ENCODE assay signal across 8 mouse cellular contexts in the genomic region with DNA sequence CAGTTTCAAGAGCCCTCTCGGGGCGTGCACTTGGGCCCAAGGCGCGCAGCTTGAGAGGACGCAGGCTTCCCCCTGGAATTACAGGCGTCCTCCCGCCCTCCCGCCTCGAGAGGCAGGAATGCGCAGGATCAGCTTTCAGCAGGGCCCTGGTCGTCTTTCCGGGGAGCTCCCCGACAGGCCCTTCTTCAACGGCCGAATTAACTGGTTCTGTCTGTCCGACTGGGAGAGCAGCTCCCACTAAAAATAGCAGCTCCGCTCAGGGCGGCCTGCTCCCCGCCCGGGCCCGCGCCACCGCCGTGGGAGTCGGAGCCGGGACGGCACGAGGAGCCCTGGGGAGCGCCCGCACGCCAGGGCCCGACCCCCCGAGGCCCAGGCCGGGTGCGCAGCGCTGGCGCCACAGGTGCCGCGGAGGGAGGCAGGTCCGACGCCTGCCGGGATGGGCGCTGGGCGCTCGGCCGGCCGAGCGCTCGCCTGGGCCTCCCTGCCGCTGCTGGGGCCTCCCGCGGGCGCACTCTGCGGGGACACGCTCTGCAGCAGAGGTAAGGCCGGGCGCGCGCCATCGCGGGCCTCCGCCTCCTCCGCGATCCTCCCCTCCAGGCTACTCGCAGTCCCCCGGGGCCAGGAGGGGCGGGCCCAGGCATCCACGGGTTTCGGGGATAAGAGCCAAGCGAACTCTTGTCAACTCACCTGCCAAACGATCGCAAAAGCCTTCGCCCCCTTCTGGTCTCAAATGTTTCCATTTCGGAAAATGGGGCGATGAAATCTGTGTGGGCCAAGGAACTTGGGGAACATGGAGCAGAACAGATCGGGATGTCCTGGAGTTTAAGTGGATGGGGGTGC. TPM values are rescaled to one million over a fixed set of nuclear protein-coding genes. Genes with fewer than 3 reads are reported as not detected.
A peak's percentile ranks its signal among the peaks of the same experiment; 100 is the strongest.
DNase-seq lines count a peak whose midpoint lies in the region; ATAC-seq and TF ChIP-seq lines count a peak whose summit lies in the region.

No protein-coding gene starts in this region.

- peaks cover 34% of the 10 kb centered on the region for H3K4me1 ChIP-seq in megakaryocyte, embryonic 14.5 days
- peaks cover 9% of the 10 kb centered on the region for H3K4me1 ChIP-seq in heart, adult 2 months (ENCODE audit: control insufficient read depth, insufficient read depth, low read length)
- peaks cover 18% of the 10 kb centered on the region for H3K4me1 ChIP-seq in lung, embryonic 16.5 days (replicated peaks; ENCODE audit: control insufficient read depth, insufficient read depth, low read length)

- H3K9ac ChIP-seq in heart, adult 2 months (ENCODE audit: low read depth, low read length): peak overlapping the region; percentile 91
- peak overlapping the region; percentile 83 for H3K9ac ChIP-seq in lung, embryonic 16.5 days (ENCODE audit: low read length)

- H3K9me3 ChIP-seq in megakaryocyte, embryonic 14.5 days: no peaks in the 10 kb centered on the region
- no peaks in the 10 kb centered on the region for H3K9me3 ChIP-seq in lung, embryonic 16.5 days (ENCODE audit: control insufficient read depth, low read length)

- no peaks in the 10 kb centered on the region; the same call in 1 of the 2 replicates for H3K79me2 ChIP-seq in heart, adult 2 months (replicated peaks; ENCODE audit: control insufficient read depth, insufficient read depth, low read length)

- peak; percentile 79 to 81 for DNase-seq in heart, adult 2 months
- DNase-seq in kidney, adult 8-10 months: peak; percentile 61 to 71
- peak; percentile 74 for DNase-seq in retina, postnatal 1 day
- DNase-seq in frontal cortex, postnatal 10 days (ENCODE audit: low spot score in 2 of 2): no peak

- H3K4me2 ChIP-seq in lung, embryonic 16.5 days (ENCODE audit: low read depth, low read length): peak overlapping the region; percentile 95

- H3K27me3 ChIP-seq in megakaryocyte, embryonic 14.5 days (replicated peaks): peaks cover 99% of the 10 kb centered on the region
- no peaks in the 10 kb centered on the region for H3K27me3 ChIP-seq in heart, adult 2 months (ENCODE audit: control insufficient read depth, insufficient read depth, low read length)
- peaks cover 14% of the 10 kb centered on the region; the same call in 1 of the 2 replicates for H3K27me3 ChIP-seq in lung, embryonic 16.5 days (ENCODE audit: control insufficient read depth, insufficient read depth, low read depth, low read length)

- peak overlapping the region; percentile 91 for H3K27ac ChIP-seq in heart, adult 2 months
- H3K27ac ChIP-seq in lung, embryonic 16.5 days (ENCODE audit: low read length): peak overlapping the region; percentile 95

- TF ChIP-seq CTCF in heart, adult 2 months (IDR thresholded peaks at IDR 0.05): peak; percentile 61

- TF ChIP-seq POLR2A in heart, adult 2 months (IDR thresholded peaks at IDR 0.05; ENCODE audit: insufficient read depth, low read depth, low read length): no peak

- ATAC-seq in megakaryocyte, adult 5-6 weeks (ENCODE audit: poor library complexity, severe bottlenecking): no peak
- ATAC-seq in common myeloid progenitor, adult 5-6 weeks (replicated peaks; ENCODE audit: low read depth, poor library complexity, severe bottlenecking): peak; percentile 46; the same call in 1 of the 2 replicates
- ATAC-seq in lung, embryonic 16.5 days (ENCODE audit: low read depth): peak; percentile 75

- no peaks in the 10 kb centered on the region for H3K36me3 ChIP-seq in megakaryocyte, embryonic 14.5 days (replicated peaks; ENCODE audit: low read length)
- no peaks in the 10 kb centered on the region for H3K36me3 ChIP-seq in heart, adult 2 months (ENCODE audit: control insufficient read depth, insufficient read depth, low read length)
- H3K36me3 ChIP-seq in lung, embryonic 16.5 days (ENCODE audit: control insufficient read depth, insufficient read depth, low read length): no peaks in the 10 kb centered on the region

- TF ChIP-seq EP300 in heart, adult 2 months (IDR thresholded peaks at IDR 0.05; ENCODE audit: insufficient read depth, low read depth, low read length): no peak

- peak overlapping the region; percentile 42 for H3K4me3 ChIP-seq in megakaryocyte, embryonic 14.5 days (replicated peaks)
- peak overlapping the region; percentile 66 for H3K4me3 ChIP-seq in heart, adult 2 months
- H3K4me3 ChIP-seq in lung, embryonic 16.5 days (ENCODE audit: low read length): peak overlapping the region; percentile 60

- WGBS in heart, adult 2 months: 3% methylated on average over 76 of the region's 76 CpGs
- WGBS in lung, embryonic 16.5 days: under 1% methylated on average over 73 of the region's 76 CpGs

- intact Hi-C loops in heart, adult 2 months (cut with DNase I): loop anchor here (5.0 kb wide), 1 partner anchor 34 kb away; no protein-coding TSS in a partner anchor

RNA-seq across cellular contexts. Expression of a gene that starts 23.7 kb away (rescaled TPM):
- polyA plus RNA-seq in megakaryocyte, embryonic 14.5 days (2012; ENCODE audit: insufficient read depth, low replicate concordance): 1.3 and 5.0 TPM in 2 replicates
- total RNA-seq in megakaryocyte, adult 5-6 weeks (2015): 3.7 and 4.9 TPM in 2 replicates
- 2.1 and 2.7 TPM in 2 replicates for total RNA-seq in megakaryocyte, adult 5-6 weeks (2017)
- 4.2 and 10.1 TPM in 2 replicates for total RNA-seq in common myeloid progenitor, adult 5-6 weeks (2017)
- 10 to 100 TPM; 45.6 to 47.9 TPM for total RNA-seq in heart, adult 2 months (2021)
- 34.5 and 37.5 TPM in 2 replicates for polyA plus RNA-seq in heart, adult 2 months (2012; rRNA removed)
- 30.9 and 34.2 TPM in 2 replicates for polyA plus RNA-seq in lung, embryonic 16.5 days (2015; fragmentation: Nextera tagmentation; extraction: Ambion mirVana)

Comparison
In these comparisons a context has a peak if more than half of its experiments do, and no peak if none do; other contexts are left out.
1. DNase-seq: peak in heart, adult 2 months (2 of 2), kidney, adult 8-10 months (2 of 2) and retina, postnatal 1 day (single experiment); none in frontal cortex, postnatal 10 days (0 of 2).
2. Peak in every context shown above with its lines, with median percentiles within 50 percentile points of each other: H3K4me3 ChIP-seq.